ENCODE assay signal across 17 mouse cellular contexts in the genomic region with DNA sequence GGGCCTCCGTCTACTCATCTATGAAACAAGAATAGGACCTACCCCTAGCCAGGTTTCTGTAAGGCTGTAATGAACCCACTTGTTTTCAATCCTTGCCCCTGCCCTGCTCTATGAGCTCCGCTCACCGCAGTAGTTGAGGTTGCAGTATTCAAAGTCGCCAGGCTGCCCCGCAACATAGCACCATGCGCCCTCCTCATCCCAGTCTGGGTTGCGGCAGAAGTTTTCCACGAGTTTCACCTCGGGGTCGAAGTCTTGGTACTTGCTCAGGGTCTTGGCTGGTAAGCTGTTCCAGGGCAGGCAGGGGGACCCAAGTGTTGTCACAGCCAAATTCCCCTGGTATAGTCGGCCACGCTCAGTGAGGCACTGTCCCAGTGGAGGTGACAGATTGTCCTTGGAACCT. TPM values are rescaled to one million over a fixed set of nuclear protein-coding genes. Genes with fewer than 3 reads are reported as not detected.
"Had no signal": no experiment of that assay in that cellular context is flagged by ENCODE, and none has a peak within 500 bp of the region (broad histone marks: within the 10 kb centered on the region; RNA-seq: fewer than 3 reads in every experiment).

No protein-coding gene starts in this region.

- H3K9ac ChIP-seq: liver, embryonic 15.5 days; lung, embryonic 14.5 days; midbrain, embryonic 12.5 days; neural tube, embryonic 13.5 days; neural tube, embryonic 15.5 days; stomach, embryonic 15.5 days had no signal

- H3K36me3 ChIP-seq: midbrain, embryonic 10.5 days; midbrain, embryonic 12.5 days; neural tube, embryonic 13.5 days; neural tube, embryonic 15.5 days; stomach, embryonic 15.5 days had no signal

- H3K4me3 ChIP-seq: liver, embryonic 15.5 days; midbrain, embryonic 10.5 days; midbrain, embryonic 12.5 days; myocyte; neural tube, embryonic 13.5 days; neural tube, embryonic 15.5 days; stomach, embryonic 15.5 days had no signal

- H3K27ac ChIP-seq: liver, embryonic 15.5 days; midbrain, embryonic 10.5 days; midbrain, embryonic 12.5 days; neural tube, embryonic 13.5 days; neural tube, embryonic 15.5 days; stomach, embryonic 15.5 days; stomach, postnatal 0 days had no signal

- H3K9me3 ChIP-seq: liver, embryonic 15.5 days; midbrain, embryonic 10.5 days; midbrain, embryonic 12.5 days; neural tube, embryonic 13.5 days; neural tube, embryonic 15.5 days; stomach, embryonic 15.5 days had no signal

- DNase-seq: lung, adult 18-20 months; lung, embryonic 14.5 days; lung, postnatal 10 days; lung, postnatal 4 days; midbrain, embryonic 14.5 days; retina, postnatal 1 day; thymus, postnatal 25 days had no signal

- H3K4me1 ChIP-seq: midbrain, embryonic 12.5 days; neural tube, embryonic 13.5 days; neural tube, embryonic 15.5 days; stomach, embryonic 15.5 days had no signal

- H3K4me2 ChIP-seq: liver, embryonic 15.5 days; lung, embryonic 14.5 days; midbrain, embryonic 12.5 days; neural tube, embryonic 13.5 days; neural tube, embryonic 15.5 days; stomach, embryonic 15.5 days had no signal

- H3K27me3 ChIP-seq: liver, embryonic 15.5 days; midbrain, embryonic 12.5 days; neural tube, embryonic 13.5 days; neural tube, embryonic 15.5 days; stomach, embryonic 15.5 days had no signal

- ATAC-seq: midbrain, embryonic 16.5 days had no signal

RNA-seq across cellular contexts. Expression of gene F2, which starts 5.8 kb away (rescaled TPM):
- total RNA-seq: megakaryocyte, adult 5-6 weeks had no signal
- polyA plus RNA-seq: midbrain, embryonic 12.5 days had no signal
